Mouse (Mus musculus): ENCODE data around the gene Ppm1b. TPM values are rescaled to one million over a fixed set of nuclear protein-coding genes. Genes with fewer than 3 reads are reported as not detected.

Ppm1b gene
- polyA plus RNA-seq, 1 experiment from 2014 or later, result 97.5 TPM

DNA sequence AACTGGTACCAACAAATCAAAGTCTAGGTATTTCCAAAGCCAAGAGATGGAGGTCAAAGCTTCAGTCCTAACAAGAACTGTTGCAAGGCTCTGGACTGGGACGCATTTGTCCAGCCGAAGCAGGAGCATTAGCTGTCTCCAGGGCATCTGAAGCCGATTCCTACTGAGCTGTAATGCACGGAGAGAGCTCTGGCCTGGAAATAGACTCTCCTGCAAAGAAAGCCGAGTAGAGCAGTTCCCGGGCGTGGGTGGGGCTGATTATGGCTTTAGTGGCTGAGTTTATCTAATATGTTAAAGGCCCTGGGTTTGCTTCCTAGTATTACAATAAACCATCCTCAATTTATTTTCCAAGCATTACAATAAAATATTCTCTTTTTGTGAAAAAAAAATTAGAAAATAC lies 116.7 kb downstream of the Ppm1b start:
- Histone ChIP-seq H3K4me1 (ENCODE audit: control insufficient read depth, insufficient read depth, low read length) (no peaks in the 10 kb centered on the region), H3K36me3 (ENCODE audit: control insufficient read depth, insufficient read depth, low read length) (peaks cover 67% of the 10 kb centered on the region)
- ATAC-seq (ENCODE audit: low FRiP score, low TSS enrichment), result no peak

More for the DNA sequence above, 116.7 kb downstream of the Ppm1b start:
- no peak overlapping the region for H3K9ac ChIP-seq (replicated peaks; ENCODE audit: low read length)
- no peaks in the 10 kb centered on the region for H3K9me3 ChIP-seq (ENCODE audit: control insufficient read depth, low read length)
- no peak for DNase-seq
- H3K4me2 ChIP-seq (ENCODE audit: low read length), result no peak overlapping the region
- H3K27ac ChIP-seq (replicated peaks; ENCODE audit: low read depth, low read length), result no peak overlapping the region
- no peak overlapping the region for H3K4me3 ChIP-seq (replicated peaks; ENCODE audit: low read depth, low read length)
- WGBS, result 55% methylated on average over 7 of the region's 7 CpGs
- H3K27me3 ChIP-seq (ENCODE audit: control insufficient read depth, insufficient read depth, low read length), result no peaks in the 10 kb centered on the region

Other genes starting within 250 kb of the Ppm1b start
- 36.4 and 51.4 TPM in 2 replicates for gene Lrpprc, start 166.0 kb upstream of the Ppm1b start, polyA plus RNA-seq (2014; fragmentation: Nextera tagmentation; extraction: Ambion mirVana)
- gene Slc3a1, start 71.6 kb downstream of the Ppm1b start, polyA plus RNA-seq (2014; fragmentation: Nextera tagmentation; extraction: Ambion mirVana), result 0.37 and 0.42 TPM in 2 replicates
- 97.7 and 129 TPM in 2 replicates for gene Prepl, start 133.5 kb downstream of the Ppm1b start, polyA plus RNA-seq (2014; fragmentation: Nextera tagmentation; extraction: Ambion mirVana)
- 19.4 and 20.8 TPM in 2 replicates for gene Camkmt, start 133.8 kb downstream of the Ppm1b start, polyA plus RNA-seq (2014; fragmentation: Nextera tagmentation; extraction: Ambion mirVana)